Comparison of ENCODE assay signal across 9 mouse cellular contexts in genomic region chr12:111423570-111424129, GRCm38 (mm10). TPM values are rescaled to one million over a fixed set of nuclear protein-coding genes. Genes with fewer than 3 reads are reported as not detected.
DNase-seq lines count a peak whose midpoint lies in the region; ATAC-seq and TF ChIP-seq lines count a peak whose summit lies in the region.
"Had no signal": no experiment of that assay in that cellular context is flagged by ENCODE, and none has a peak within 500 bp of the region (broad histone marks: within the 10 kb centered on the region; RNA-seq: fewer than 3 reads in every experiment).

No protein-coding gene starts in this region.

- no peak for DNase-seq in kidney, adult 2 months
- no peak for DNase-seq in intestine, embryonic 14.5 days (ENCODE audit: low spot score)
- no peak for DNase-seq in gastrocnemius, postnatal 4 days (ENCODE audit: low spot score in 2 of 2)
- no peak for DNase-seq in thymus, postnatal 0 days (ENCODE audit: low spot score)
- no peak for DNase-seq in layer of hippocampus, postnatal 25 days (ENCODE audit: extremely low spot score in 1 of 2, low spot score in 1 of 2)

- H3K9me3 ChIP-seq in kidney, embryonic 14.5 days (ENCODE audit: control insufficient read depth, low read length), result no peaks in the 10 kb centered on the region
- H3K9me3 ChIP-seq in embryonic facial prominence, embryonic 13.5 days, result no peaks in the 10 kb centered on the region
- H3K9me3 ChIP-seq in intestine, embryonic 14.5 days (ENCODE audit: control insufficient read depth, low read length), result no peaks in the 10 kb centered on the region
- no peaks in the 10 kb centered on the region for H3K9me3 ChIP-seq in neural tube, embryonic 12.5 days

- no peak for TF ChIP-seq CTCF in kidney, adult 2 months (conservative IDR thresholded peaks at IDR 0.05; ENCODE audit: insufficient read depth, insufficient read length, low read depth, low read length)

- peak overlapping the region; percentile 34; the same call in 1 of the 2 replicates for H3K9ac ChIP-seq in kidney, embryonic 14.5 days (ENCODE audit: low read depth, low read length)
- peak overlapping the region; percentile 61 for H3K9ac ChIP-seq in embryonic facial prominence, embryonic 13.5 days
- H3K9ac ChIP-seq in intestine, embryonic 14.5 days (ENCODE audit: low read length), result no peak overlapping the region
- H3K9ac ChIP-seq in neural tube, embryonic 12.5 days, result no peak overlapping the region

- ATAC-seq in kidney, embryonic 14.5 days (ENCODE audit: low FRiP score, low TSS enrichment), result no peak
- ATAC-seq in embryonic facial prominence, embryonic 13.5 days (ENCODE audit: insufficient number of reproducible peaks, insufficient read depth, low FRiP score, low TSS enrichment, low read depth), result no peak
- no peak for ATAC-seq in intestine, embryonic 14.5 days (replicated peaks; ENCODE audit: low FRiP score, low TSS enrichment, low read depth)
- no peak for ATAC-seq in neural tube, embryonic 12.5 days (ENCODE audit: low FRiP score, low read depth)

- H3K4me3 ChIP-seq in kidney, embryonic 14.5 days (ENCODE audit: low read length), result peak overlapping the region; percentile 31
- H3K4me3 ChIP-seq in kidney, adult 2 months (ENCODE audit: insufficient read depth, low read depth, low read length), result no peak overlapping the region
- H3K4me3 ChIP-seq in embryonic facial prominence, embryonic 13.5 days, result peak overlapping the region; percentile 38
- peak overlapping the region; percentile 24 for H3K4me3 ChIP-seq in intestine, embryonic 14.5 days (ENCODE audit: low read depth, low read length)
- H3K4me3 ChIP-seq in neural tube, embryonic 12.5 days, result peak overlapping the region; percentile 23

- 4% methylated on average over 43 of the region's 43 CpGs for WGBS in kidney, embryonic 14.5 days
- 72% methylated on average over 43 of the region's 43 CpGs for WGBS in kidney, adult 2 months
- 4% methylated on average over 43 of the region's 43 CpGs for WGBS in embryonic facial prominence, embryonic 13.5 days
- 12% methylated on average over 43 of the region's 43 CpGs for WGBS in intestine, embryonic 14.5 days
- 3% methylated on average over 43 of the region's 43 CpGs for WGBS in neural tube, embryonic 12.5 days

- H3K4me2 ChIP-seq in kidney, embryonic 14.5 days (replicated peaks; ENCODE audit: low read depth, low read length), result peak overlapping the region; percentile 43
- peak overlapping the region; percentile 64 for H3K4me2 ChIP-seq in embryonic facial prominence, embryonic 13.5 days
- peak overlapping the region; percentile 44 for H3K4me2 ChIP-seq in intestine, embryonic 14.5 days (ENCODE audit: low read length)
- H3K4me2 ChIP-seq in neural tube, embryonic 12.5 days (replicated peaks), result peak overlapping the region; percentile 49

- TF ChIP-seq POLR2A in kidney, adult 2 months (IDR thresholded peaks at IDR 0.05; ENCODE audit: low read depth, low read length), result no peak

- no peak overlapping the region for H3K27ac ChIP-seq in kidney, embryonic 14.5 days (ENCODE audit: low read depth, low read length)
- H3K27ac ChIP-seq in kidney, adult 2 months (ENCODE audit: insufficient read depth, low read depth, low read length), result no peak overlapping the region
- H3K27ac ChIP-seq in embryonic facial prominence, embryonic 13.5 days, result no peak overlapping the region
- H3K27ac ChIP-seq in intestine, embryonic 14.5 days (ENCODE audit: low read depth), result no peak overlapping the region
- H3K27ac ChIP-seq in neural tube, embryonic 12.5 days, result no peak overlapping the region

- H3K4me1 ChIP-seq in kidney, embryonic 14.5 days (ENCODE audit: control insufficient read depth, insufficient read depth, low read length), result peaks cover 24% of the 10 kb centered on the region
- peaks cover 8% of the 10 kb centered on the region for H3K4me1 ChIP-seq in kidney, adult 2 months (ENCODE audit: control insufficient read depth, insufficient read depth, low read length)
- H3K4me1 ChIP-seq in embryonic facial prominence, embryonic 13.5 days, result peaks cover 76% of the 10 kb centered on the region
- H3K4me1 ChIP-seq in intestine, embryonic 14.5 days (replicated peaks; ENCODE audit: control insufficient read depth, insufficient read depth, low read length), result peaks cover 7% of the 10 kb centered on the region; the same call in 1 of the 2 replicates
- peaks cover 15% of the 10 kb centered on the region; the same call in 1 of the 2 replicates for H3K4me1 ChIP-seq in neural tube, embryonic 12.5 days

- no peaks in the 10 kb centered on the region for H3K36me3 ChIP-seq in kidney, embryonic 14.5 days (ENCODE audit: control insufficient read depth, insufficient read depth, low read length)
- H3K36me3 ChIP-seq in kidney, adult 2 months (ENCODE audit: control insufficient read depth, insufficient read depth, low read length), result no peaks in the 10 kb centered on the region
- no peaks in the 10 kb centered on the region for H3K36me3 ChIP-seq in embryonic facial prominence, embryonic 13.5 days
- no peaks in the 10 kb centered on the region for H3K36me3 ChIP-seq in intestine, embryonic 14.5 days (ENCODE audit: control insufficient read depth, insufficient read depth, low read length)
- no peaks in the 10 kb centered on the region for H3K36me3 ChIP-seq in neural tube, embryonic 12.5 days

- peaks cover 57% of the 10 kb centered on the region for H3K27me3 ChIP-seq in kidney, embryonic 14.5 days (ENCODE audit: control insufficient read depth, insufficient read depth, low read length)
- no peaks in the 10 kb centered on the region for H3K27me3 ChIP-seq in kidney, adult 2 months (replicated peaks; ENCODE audit: control insufficient read depth, insufficient read depth, low read length)
- H3K27me3 ChIP-seq in embryonic facial prominence, embryonic 13.5 days, result peaks cover 88% of the 10 kb centered on the region
- peaks cover 65% of the 10 kb centered on the region for H3K27me3 ChIP-seq in intestine, embryonic 14.5 days (replicated peaks; ENCODE audit: control insufficient read depth, insufficient read depth, low read length)
- H3K27me3 ChIP-seq in neural tube, embryonic 12.5 days (replicated peaks), result peaks cover 85% of the 10 kb centered on the region

RNA-seq across cellular contexts. Expression of gene Exoc3l4, which starts 6.8 kb away (rescaled TPM):
- polyA plus RNA-seq in kidney, embryonic 14.5 days (2014; fragmentation: Nextera tagmentation; extraction: Ambion mirVana), result 10.8 and 10.9 TPM in 2 replicates
- 42.9 and 50.5 TPM in 2 replicates for polyA plus RNA-seq in kidney, adult 2 months (2012; rRNA removed)
- polyA plus RNA-seq in embryonic facial prominence, embryonic 13.5 days (2015; fragmentation: Nextera tagmentation; extraction: Ambion mirVana), result 10.2 and 12.7 TPM in 2 replicates
- polyA plus RNA-seq in intestine, embryonic 14.5 days (2014; fragmentation: Nextera tagmentation; extraction: Ambion mirVana), result 8.5 and 10.2 TPM in 2 replicates
- 3.0 and 3.3 TPM in 2 replicates for polyA plus RNA-seq in neural tube, embryonic 12.5 days (2016; fragmentation: Nextera tagmentation; extraction: Ambion mirVana)
- 1 to 10 TPM; 5.0 to 6.1 TPM for total RNA-seq in gastrocnemius, postnatal 4 days (2021)
- polyA plus RNA-seq in thymus, postnatal 0 days (2015; fragmentation: Nextera tagmentation; extraction: Ambion mirVana), result 25.3 and 33.2 TPM in 2 replicates
- total RNA-seq in layer of hippocampus, postnatal 25 days (2021), result 1 to 10 TPM; 2.6 to 3.4 TPM

RNA-seq across cellular contexts. Expression of gene Lbhd2, which starts 17.0 kb away (rescaled TPM):
- 5.8 and 9.9 TPM in 2 replicates for polyA plus RNA-seq in kidney, embryonic 14.5 days (2014; fragmentation: Nextera tagmentation; extraction: Ambion mirVana)
- 0.13 and 0.15 TPM in 2 replicates for polyA plus RNA-seq in kidney, adult 2 months (2012; rRNA removed)
- polyA plus RNA-seq in embryonic facial prominence, embryonic 13.5 days (2015; fragmentation: Nextera tagmentation; extraction: Ambion mirVana), result 2.0 and 3.4 TPM in 2 replicates
- 1.3 and 2.9 TPM in 2 replicates for polyA plus RNA-seq in intestine, embryonic 14.5 days (2014; fragmentation: Nextera tagmentation; extraction: Ambion mirVana)
- polyA plus RNA-seq in neural tube, embryonic 12.5 days (2016; fragmentation: Nextera tagmentation; extraction: Ambion mirVana), result 0.42 and 0.51 TPM in 2 replicates
- under 1 TPM in 1 of 2 experiments, not detected in 1; 0.59 TPM for total RNA-seq in gastrocnemius, postnatal 4 days (2021)
- polyA plus RNA-seq in thymus, postnatal 0 days (2015; fragmentation: Nextera tagmentation; extraction: Ambion mirVana), result 4.8 and 5.9 TPM in 2 replicates
- total RNA-seq in layer of hippocampus, postnatal 25 days (2021), result under 1 TPM in 1 of 2 experiments, not detected in 1; 0.86 TPM
- total RNA-seq: hematopoietic stem cell, adult 5-6 weeks had no signal

RNA-seq across cellular contexts. Expression of gene Tnfaip2, which starts 18.6 kb away (rescaled TPM):
- polyA plus RNA-seq in kidney, embryonic 14.5 days (2014; fragmentation: Nextera tagmentation; extraction: Ambion mirVana), result 16.5 and 18.8 TPM in 2 replicates
- 48.5 and 56.2 TPM in 2 replicates for polyA plus RNA-seq in kidney, adult 2 months (2012; rRNA removed)
- polyA plus RNA-seq in embryonic facial prominence, embryonic 13.5 days (2015; fragmentation: Nextera tagmentation; extraction: Ambion mirVana), result 8.1 and 10.6 TPM in 2 replicates
- 3.2 and 5.0 TPM in 2 replicates for polyA plus RNA-seq in intestine, embryonic 14.5 days (2014; fragmentation: Nextera tagmentation; extraction: Ambion mirVana)
- 1.9 and 3.3 TPM in 2 replicates for polyA plus RNA-seq in neural tube, embryonic 12.5 days (2016; fragmentation: Nextera tagmentation; extraction: Ambion mirVana)
- total RNA-seq in gastrocnemius, postnatal 4 days (2021), result 10 to 100 TPM in 1 of 2 experiments, 1 to 10 TPM in 1; 7.0 to 10.2 TPM
- polyA plus RNA-seq in thymus, postnatal 0 days (2015; fragmentation: Nextera tagmentation; extraction: Ambion mirVana), result 9.0 and 9.1 TPM in 2 replicates
- under 1 TPM; 0.63 to 0.81 TPM for total RNA-seq in layer of hippocampus, postnatal 25 days (2021)

RNA-seq across cellular contexts. Expression of gene Cdc42bpb, which starts 46.1 kb away (rescaled TPM):
- 43.4 and 44.3 TPM in 2 replicates for polyA plus RNA-seq in kidney, embryonic 14.5 days (2014; fragmentation: Nextera tagmentation; extraction: Ambion mirVana)
- polyA plus RNA-seq in kidney, adult 2 months (2012; rRNA removed), result 164 and 208 TPM in 2 replicates
- 33.7 and 34.6 TPM in 2 replicates for polyA plus RNA-seq in embryonic facial prominence, embryonic 13.5 days (2015; fragmentation: Nextera tagmentation; extraction: Ambion mirVana)
- polyA plus RNA-seq in intestine, embryonic 14.5 days (2014; fragmentation: Nextera tagmentation; extraction: Ambion mirVana), result 48.2 and 49.0 TPM in 2 replicates
- 41.7 and 44.9 TPM in 2 replicates for polyA plus RNA-seq in neural tube, embryonic 12.5 days (2016; fragmentation: Nextera tagmentation; extraction: Ambion mirVana)
- 10 to 100 TPM; 69.1 to 74.5 TPM for total RNA-seq in gastrocnemius, postnatal 4 days (2021)
- polyA plus RNA-seq in thymus, postnatal 0 days (2015; fragmentation: Nextera tagmentation; extraction: Ambion mirVana), result 4.3 and 4.9 TPM in 2 replicates
- total RNA-seq in layer of hippocampus, postnatal 25 days (2021), result 100 to 1,000 TPM; 107 to 117 TPM

Comparison
In these comparisons a context has a peak if more than half of its experiments do, and no peak if none do; other contexts are left out.
1. H3K9ac ChIP-seq: peak in kidney, embryonic 14.5 days (single experiment) and embryonic facial prominence, embryonic 13.5 days (single experiment); none in intestine, embryonic 14.5 days (single experiment) and neural tube, embryonic 12.5 days (single experiment).
2. Peak in every context shown above with its lines, with median percentiles within 50 percentile points of each other: H3K4me2 ChIP-seq.